Mouse (Mus musculus) adrenal gland, adult (tissue): ENCODE results near the gene Xlr5a.
A peak's percentile ranks its signal among the peaks of the same experiment; 100 is the strongest.
"Not testable (repeated sequence)": the region's sequence is repeated elsewhere in the genome, so short reads cannot be mapped to it uniquely, and the experiment has no call there.

Source experiments
- DNase-seq, 2 experiments: peaks; one replicate each; pipeline ENCODE4 v3.0.0; 2022 to 2023; ENCODE audit warnings: low spot score in 1 of 2; ENCODE audit not compliant: inconsistent age in 2 of 2

The Xlr5a gene

DNA sequence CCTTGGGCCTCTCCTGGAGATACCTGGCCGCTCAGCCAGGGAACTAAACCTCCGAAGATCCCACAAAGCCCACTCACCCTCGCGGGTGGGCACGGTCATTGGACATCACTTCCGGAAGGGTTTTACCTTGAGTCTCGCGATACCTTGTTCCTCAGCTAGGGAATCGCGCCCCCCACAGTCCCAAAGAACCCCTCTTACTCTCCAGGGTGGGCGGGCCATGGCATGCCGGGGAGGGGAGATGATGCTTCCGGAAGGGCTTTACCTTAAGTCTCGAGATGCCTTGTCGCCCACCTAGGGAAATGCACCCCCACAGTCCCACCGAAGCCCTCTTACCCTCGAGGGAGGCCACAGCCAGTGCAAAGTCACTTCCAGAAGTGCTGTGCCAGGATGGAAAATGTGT is at the start of gene Xlr5a, which contains the start of gene Xlr5c:
Gene Xlr5a (minus strand): TSS at position 101 of the 400 bp plus-strand sequence.
Gene Xlr5c (minus strand): TSS at position 101 of the 400 bp plus-strand sequence.
- not testable (repeated sequence) for DNase-seq

DNA sequence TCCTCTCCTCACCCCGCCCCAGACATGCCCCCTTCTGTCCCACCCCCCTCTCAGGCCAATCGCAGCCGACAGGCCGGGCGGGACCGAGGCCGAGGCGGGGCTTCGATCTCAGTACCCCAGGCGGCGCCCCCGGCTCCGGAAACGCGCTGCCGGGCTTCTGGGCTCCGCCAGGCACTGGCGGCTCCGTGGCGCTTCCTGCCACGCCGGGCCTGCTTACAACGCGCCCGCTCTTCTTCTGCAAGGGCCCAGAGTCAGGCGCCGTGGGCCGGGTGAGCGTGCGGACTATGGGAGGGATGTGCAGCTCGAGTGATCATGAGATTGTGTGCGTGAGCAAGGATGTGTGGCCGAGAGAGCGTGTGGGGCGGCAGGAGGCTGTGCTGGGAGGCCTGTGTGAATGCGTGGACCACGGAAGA is 49.7 kb upstream of the Xlr5a start, which contains the start of gene Zfp275:
Gene Zfp275 (plus strand): TSS at position 139 of the 413 bp plus-strand sequence.
- peak; percentile 85 to 89 for DNase-seq

GRCm38 (mm10) chrX:73342068-73342467 is 49.3 kb upstream of the Xlr5a start:
- no peak for DNase-seq

- DNase-seq, result no peak
These were observed 48.7 kb upstream of the Xlr5a start for GRCm38 (mm10) chrX:73341473-73341872.

GRCm38 (mm10) chrX:73336740-73337139 is 44.0 kb upstream of the Xlr5a start, which contains the start of gene Gm45015:
Gene Gm45015, minus strand, starts transcription at chrX:73336840.
- no peak for DNase-seq

DNA sequence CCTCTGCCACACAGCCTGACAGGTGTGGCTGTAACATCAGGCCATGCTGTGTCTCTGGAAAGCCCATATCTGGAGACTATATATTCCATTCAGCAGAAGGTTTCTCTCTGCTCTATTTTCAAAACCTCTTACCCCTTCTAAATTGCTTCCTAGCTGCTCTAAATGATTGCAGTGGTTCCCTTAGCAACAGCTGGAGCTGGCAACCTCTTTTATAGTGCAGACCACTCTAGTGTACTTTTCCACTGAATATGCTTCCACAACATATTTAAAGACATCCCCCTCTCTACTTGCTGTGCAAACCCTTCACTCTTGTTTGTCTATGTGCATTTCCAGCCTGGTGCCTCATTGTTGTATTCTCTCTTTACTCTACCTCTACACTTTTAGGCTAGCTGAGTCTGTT is 40.8 kb upstream of the Xlr5a start:
- DNase-seq, result no peak

GRCm38 (mm10) chrX:73327215-73327614 is 34.4 kb upstream of the Xlr5a start:
- no peak for DNase-seq

GRCm38 (mm10) chrX:73321029-73321428 is 28.3 kb upstream of the Xlr5a start:
- DNase-seq, result no peak

GRCm38 (mm10) chrX:73312522-73312921 is 19.7 kb upstream of the Xlr5a start:
- peak; percentile 13 to 75 for DNase-seq

GRCm38 (mm10) chrX:73295745-73296144 is 3.0 kb upstream of the Xlr5a start:
- not testable (repeated sequence) for DNase-seq

DNA sequence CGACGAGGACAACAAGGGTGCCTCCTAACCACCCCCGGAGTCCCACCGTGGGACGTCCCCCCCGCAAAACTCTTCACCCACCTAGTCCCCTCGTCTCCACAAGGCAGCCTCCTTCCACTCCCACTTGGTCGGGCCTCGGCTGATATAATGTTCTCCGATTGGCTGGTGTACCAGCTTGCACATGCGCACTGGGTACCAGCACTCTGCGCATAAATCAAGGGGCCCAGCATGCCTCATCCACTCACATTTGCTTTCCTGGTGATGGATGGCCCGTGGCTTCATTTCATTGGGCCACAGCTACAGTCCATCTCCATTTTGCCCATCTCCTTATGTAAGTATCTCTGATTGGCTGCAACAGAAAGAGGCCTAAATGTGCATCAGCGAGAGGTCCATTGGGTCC is 27.5 kb downstream of the Xlr5a start, which contains the start of gene Xlr3c:
Gene Xlr3c (minus strand): TSS at position 121 of the 400 bp plus-strand sequence.
- DNase-seq, result not testable (repeated sequence)

GRCm38 (mm10) chrX:73262428-73262827 is 30.3 kb downstream of the Xlr5a start:
- DNase-seq, result not testable (repeated sequence)

- not testable (repeated sequence) for DNase-seq
These were observed 49.9 kb downstream of the Xlr5a start, which contains the start of gene Xlr4c for GRCm38 (mm10) chrX:73242821-73243325. Gene Xlr4c, minus strand, starts transcription at chrX:73243130.

DNA sequence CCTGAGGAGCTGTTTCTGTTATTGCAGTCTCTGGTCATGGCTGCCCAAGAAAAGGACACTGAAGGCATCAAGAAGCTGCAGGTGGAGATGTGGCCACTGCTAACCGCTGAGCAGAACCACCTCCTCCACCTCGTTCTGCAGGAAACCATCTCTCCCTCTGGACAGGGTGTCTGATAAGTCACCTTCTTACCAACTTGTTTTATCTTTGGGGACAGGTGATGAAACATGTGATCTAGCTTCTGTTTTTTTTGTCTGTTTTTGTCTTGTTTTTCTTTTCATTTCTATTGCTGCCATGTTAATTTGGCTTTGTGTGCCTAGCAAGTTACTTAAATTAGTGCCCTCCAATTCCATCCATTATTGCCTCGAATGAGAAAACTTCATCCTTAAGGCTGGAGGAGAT is 63.5 kb downstream of the Xlr5a start:
- DNase-seq, result no peak

DNA sequence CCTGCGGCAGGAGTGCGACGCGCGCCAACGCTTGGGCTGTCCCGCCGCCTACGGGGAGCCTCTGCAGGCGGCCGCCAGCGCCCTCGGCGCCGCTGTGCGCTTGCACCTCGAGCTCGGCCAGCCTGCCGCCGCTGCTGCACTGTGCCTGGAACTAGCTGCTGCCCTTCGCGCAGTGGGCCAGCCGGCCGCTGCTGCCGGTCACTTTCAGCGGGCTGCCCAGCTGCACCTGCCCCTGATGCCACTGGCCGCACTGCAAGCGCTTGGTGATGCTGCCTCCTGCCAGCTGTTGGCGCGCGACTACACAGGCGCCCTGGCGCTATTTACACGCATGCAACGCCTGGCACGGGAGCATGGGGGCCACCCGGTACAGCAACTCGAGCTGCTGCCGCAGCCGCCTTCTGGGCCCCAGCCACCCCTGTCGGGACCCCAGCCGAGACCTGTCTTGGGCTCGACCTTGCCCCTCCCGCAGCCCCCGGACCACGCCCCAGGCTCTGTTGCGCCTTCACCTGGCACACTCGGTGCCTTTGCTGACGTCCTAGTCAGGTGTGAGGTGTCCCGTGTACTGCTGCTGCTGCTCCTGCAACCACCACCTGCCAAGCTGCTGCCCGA is 64.1 kb downstream of the Xlr5a start:
- DNase-seq, result peak; percentile 58 to 82

- peak; percentile 87 to 95 for DNase-seq
These were observed 64.7 kb downstream of the Xlr5a start, which contains the start of gene F8a for GRCm38 (mm10) chrX:73227914-73228605. Gene F8a, plus strand, starts transcription at chrX:73228291.

DNA sequence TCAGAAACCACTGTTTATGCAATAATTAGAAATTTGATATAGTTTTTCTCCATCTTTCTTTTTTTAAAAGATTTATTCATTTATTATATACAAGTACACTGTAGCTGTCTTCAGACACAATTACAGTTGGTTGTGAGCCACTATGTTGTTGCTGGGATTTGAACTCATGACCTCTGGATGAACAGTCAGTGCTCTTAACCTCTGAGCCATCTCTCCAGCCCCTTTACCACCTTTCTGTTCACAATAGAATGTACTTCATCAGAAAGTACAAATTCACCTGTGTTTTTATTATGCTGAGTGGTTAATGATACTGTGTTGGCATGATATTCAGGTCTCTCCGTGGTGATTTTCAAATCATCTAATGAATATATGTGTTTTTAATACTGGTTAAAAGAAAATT is 67.4 kb downstream of the Xlr5a start:
- DNase-seq, result no peak

DNA sequence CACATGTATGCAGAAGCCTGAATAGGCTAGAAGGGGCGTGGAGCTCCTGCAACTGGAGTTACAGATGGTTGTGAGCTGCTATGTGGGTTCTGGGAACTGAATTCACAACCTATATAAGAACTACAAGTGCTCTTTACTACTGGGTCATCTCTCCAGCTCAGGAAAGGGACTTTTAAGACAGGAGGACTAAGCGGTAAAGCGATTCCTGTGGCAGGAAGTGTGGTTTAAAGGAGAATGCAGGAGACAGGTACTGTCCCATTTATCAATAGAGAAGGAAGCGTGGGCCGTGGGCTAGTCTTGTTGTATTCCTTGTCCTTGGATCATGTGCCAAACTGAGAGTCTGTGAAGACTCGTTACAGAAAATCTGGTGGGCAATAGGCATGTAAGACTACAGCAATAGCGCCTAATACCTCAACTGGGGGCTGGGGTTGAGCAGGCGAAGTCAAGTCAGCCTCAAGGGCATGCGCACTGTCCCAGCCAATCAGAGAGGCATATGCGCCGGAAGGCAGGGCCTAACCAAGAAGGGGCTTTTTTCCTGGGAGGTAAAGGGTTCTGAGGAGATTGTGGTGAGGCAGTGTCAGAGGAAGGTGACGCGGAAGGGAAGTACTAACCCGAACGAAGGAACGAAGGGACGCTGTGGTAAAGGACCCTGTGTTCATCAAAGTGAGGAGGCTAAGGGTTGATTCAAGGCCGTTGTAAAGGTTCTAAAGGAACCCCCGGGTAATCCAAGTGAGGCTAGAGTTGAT is 78.8 kb downstream of the Xlr5a start, which contains the start of gene Xlr4b:
Gene Xlr4b (plus strand): TSS at position 515 of the 746 bp plus-strand sequence.
- DNase-seq, result not testable (repeated sequence)

DNA sequence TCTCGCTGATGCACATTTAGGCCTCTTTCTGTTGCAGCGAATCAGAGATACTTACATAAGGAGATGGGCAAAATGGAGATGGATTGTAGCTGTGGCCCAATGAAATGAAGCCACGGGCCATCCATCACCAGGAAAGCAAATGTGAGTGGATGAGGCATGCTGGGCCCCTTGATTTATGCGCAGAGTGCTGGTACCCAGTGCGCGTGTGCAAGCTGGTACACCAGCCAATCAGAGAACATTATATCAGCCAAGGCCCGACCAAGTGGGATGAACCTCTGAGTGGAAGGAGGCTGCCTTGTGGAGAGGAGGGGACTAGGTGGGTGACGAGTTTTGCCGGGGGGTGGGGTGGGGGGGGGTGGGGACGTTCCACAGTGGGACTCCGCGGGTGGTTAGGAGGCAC is 100.8 kb downstream of the Xlr5a start, which contains the start of gene Xlr3b:
Gene Xlr3b (plus strand): TSS at position 274 of the 400 bp plus-strand sequence.
- DNase-seq, result peak in 1 of 2 experiments; percentile 31

GRCm38 (mm10) chrX:73176889-73177288 is 115.9 kb downstream of the Xlr5a start, which contains the start of gene Spin2d:
Gene Spin2d, minus strand, starts transcription at chrX:73176989.
- not testable (repeated sequence) for DNase-seq

- not testable (repeated sequence) for DNase-seq
These were observed 143.4 kb downstream of the Xlr5a start, which contains the start of gene DXBay18 for GRCm38 (mm10) chrX:73149350-73149749. Gene DXBay18, minus strand, starts transcription at chrX:73149450.
